Comparison of ENCODE assay signal across 9 mouse cellular contexts in genomic region chr10:94494403-94494846, GRCm38 (mm10).
DNase-seq lines count a peak whose midpoint lies in the region; ATAC-seq and TF ChIP-seq lines count a peak whose summit lies in the region.
"Had no signal": no experiment of that assay in that cellular context is flagged by ENCODE, and none has a peak within 500 bp of the region (broad histone marks: within the 10 kb centered on the region; RNA-seq: fewer than 3 reads in every experiment).

No protein-coding gene starts in this region.

- peak; percentile 23 to 33 for DNase-seq in cerebellum, adult 2 months
- no peak for DNase-seq in cerebellum, adult 9-10 months
- peak; percentile 31 for DNase-seq in ZHBTc4 (ENCODE audit: low read depth, low spot score)
- peak; percentile 84 for DNase-seq in forebrain, postnatal 0 days
- DNase-seq in hindbrain, embryonic 10.5 days (ENCODE audit: low spot score) = no peak
- no peak for DNase-seq in limb, embryonic 10.5 days (ENCODE audit: low spot score)
- peak; percentile 73 to 75 for DNase-seq in right cerebral cortex, adult 2 months (ENCODE audit: low spot score in 2 of 2)
- no peak for DNase-seq in spleen, adult 18-20 months

- ATAC-seq in forebrain, postnatal 0 days = peak; percentile 91

- no peak overlapping the region for H3K4me3 ChIP-seq in cerebellum, adult 2 months (replicated peaks; ENCODE audit: insufficient read depth, low read depth, low read length)
- H3K4me3 ChIP-seq in forebrain, postnatal 0 days (ENCODE audit: low read depth, low read length) = no peak overlapping the region
- no peak overlapping the region for H3K4me3 ChIP-seq in hindbrain, embryonic 10.5 days
- H3K4me3 ChIP-seq in limb, embryonic 10.5 days = no peak overlapping the region

- no peak for TF ChIP-seq CTCF in cerebellum, adult 2 months (IDR thresholded peaks at IDR 0.05; ENCODE audit: borderline replicate concordance, insufficient read depth, low read depth, low read length)
- TF ChIP-seq CTCF in forebrain, postnatal 0 days (IDR thresholded peaks at IDR 0.05; ENCODE audit: low read depth) = peak; percentile 29; the same call in 1 of the 2 replicates

- no peak overlapping the region for H3K27ac ChIP-seq in cerebellum, adult 2 months (ENCODE audit: insufficient read depth, low read length)
- H3K27ac ChIP-seq in forebrain, postnatal 0 days (ENCODE audit: low read depth, low read length) = peak overlapping the region; percentile 60
- H3K27ac ChIP-seq in hindbrain, embryonic 10.5 days = peak overlapping the region; percentile 1; the same call in 1 of the 2 replicates
- peak overlapping the region; percentile 38; the same call in 1 of the 2 replicates for H3K27ac ChIP-seq in limb, embryonic 10.5 days
- H3K27ac ChIP-seq: macrophage had no signal

- WGBS in cerebellum, adult 2 months = 7% methylated on average over 8 of the region's 8 CpGs
- 8% methylated on average over 8 of the region's 8 CpGs for WGBS in forebrain, postnatal 0 days
- WGBS in hindbrain, embryonic 10.5 days = 72% methylated on average over 8 of the region's 8 CpGs
- WGBS in limb, embryonic 10.5 days = 75% methylated on average over 8 of the region's 8 CpGs

- H3K27me3 ChIP-seq in cerebellum, adult 2 months (ENCODE audit: control insufficient read depth, insufficient read depth, low read length) = no peaks in the 10 kb centered on the region
- H3K27me3 ChIP-seq in forebrain, postnatal 0 days (ENCODE audit: insufficient read depth, low read length) = no peaks in the 10 kb centered on the region
- H3K27me3 ChIP-seq in hindbrain, embryonic 10.5 days (ENCODE audit: insufficient read depth, poor library complexity, severe bottlenecking) = no peaks in the 10 kb centered on the region
- H3K27me3 ChIP-seq in limb, embryonic 10.5 days (ENCODE audit: low read depth, poor library complexity, severe bottlenecking) = no peaks in the 10 kb centered on the region

- no peaks in the 10 kb centered on the region for H3K36me3 ChIP-seq in forebrain, postnatal 0 days (ENCODE audit: insufficient read depth)
- H3K36me3 ChIP-seq in hindbrain, embryonic 10.5 days = no peaks in the 10 kb centered on the region
- H3K36me3 ChIP-seq in limb, embryonic 10.5 days = no peaks in the 10 kb centered on the region

- no peak overlapping the region for H3K9ac ChIP-seq in forebrain, postnatal 0 days

- peaks cover 4% of the 10 kb centered on the region; the same call in 1 of the 2 replicates for H3K4me1 ChIP-seq in cerebellum, adult 2 months (ENCODE audit: control insufficient read depth, insufficient read depth, low read length)
- peaks cover 4% of the 10 kb centered on the region; the same call in 1 of the 2 replicates for H3K4me1 ChIP-seq in forebrain, postnatal 0 days (ENCODE audit: insufficient read depth)
- H3K4me1 ChIP-seq in hindbrain, embryonic 10.5 days (replicated peaks) = peaks cover 9% of the 10 kb centered on the region
- H3K4me1 ChIP-seq in limb, embryonic 10.5 days = peaks cover 20% of the 10 kb centered on the region

- peak overlapping the region; percentile 26 for H3K4me2 ChIP-seq in forebrain, postnatal 0 days (ENCODE audit: low read depth)

- TF ChIP-seq POLR2A in cerebellum, adult 2 months (IDR thresholded peaks at IDR 0.05; ENCODE audit: borderline replicate concordance, insufficient read depth, low read length) = no peak

- H3K9me3 ChIP-seq in forebrain, postnatal 0 days (ENCODE audit: low read length) = no peaks in the 10 kb centered on the region
- H3K9me3 ChIP-seq in hindbrain, embryonic 10.5 days = no peaks in the 10 kb centered on the region
- no peaks in the 10 kb centered on the region for H3K9me3 ChIP-seq in limb, embryonic 10.5 days (replicated peaks)

Comparison
In these comparisons a context has a peak if more than half of its experiments do, and no peak if none do; other contexts are left out.
1. DNase-seq: peak in cerebellum, adult 2 months (2 of 2), ZHBTc4 (single experiment), forebrain, postnatal 0 days (single experiment) and right cerebral cortex, adult 2 months (2 of 2); none in cerebellum, adult 9-10 months (single experiment), hindbrain, embryonic 10.5 days (single experiment), limb, embryonic 10.5 days (single experiment) and spleen, adult 18-20 months (0 of 2).